Mouse (Mus musculus) midbrain, embryonic 15.5 days (tissue): Measurements from ENCODE around the gene Laptm4a. TPM values are rescaled to one million over a fixed set of nuclear protein-coding genes. Genes with fewer than 3 reads are reported as not detected.
"Not testable (repeated sequence)": the region's sequence is repeated elsewhere in the genome, so short reads cannot be mapped to it uniquely, and the experiment has no call there.

Experiments
- ATAC-seq: fragments of 200-750 bp; cut with Nextera tagmentation; replicated peaks from 2 replicates; pipeline ENCODE4 v1.8.0; 2017; ENCODE audit warnings: moderate TSS enrichment
- H3K27ac ChIP-seq: fragments of 300-500 bp; sonication (generic); 2 replicates; pipeline ENCODE4 v1.5.1; 2015; ENCODE audit warnings: mild to moderate bottlenecking, inconsistent platforms
- H3K27me3 ChIP-seq: fragments of 300-500 bp; sonication (generic); replicated peaks from 2 replicates; pipeline ENCODE4 v1.6.1; 2015; ENCODE audit warnings: inconsistent platforms
- H3K36me3 ChIP-seq: fragments of 300-500 bp; sonication (generic); replicated peaks from 2 replicates; pipeline ENCODE4 v1.6.1; 2015; ENCODE audit warnings: inconsistent platforms
- H3K4me1 ChIP-seq: fragments of 300-500 bp; sonication (generic); 2 replicates; pipeline ENCODE4 v1.6.1; 2015; ENCODE audit warnings: inconsistent platforms
- H3K4me2 ChIP-seq: fragments of 300-500 bp; sonication (generic); 2 replicates; pipeline ENCODE4 v1.6.1; 2015; ENCODE audit warnings: inconsistent platforms, mild to moderate bottlenecking, moderate library complexity
- H3K4me3 ChIP-seq: fragments of 300-500 bp; sonication (generic); 2 replicates; pipeline ENCODE4 v1.5.1; 2015; ENCODE audit warnings: mild to moderate bottlenecking, inconsistent platforms
- H3K9ac ChIP-seq: fragments of 300-500 bp; sonication (generic); 2 replicates; pipeline ENCODE4 v1.6.1; 2015; ENCODE audit warnings: mild to moderate bottlenecking, inconsistent platforms
- H3K9me3 ChIP-seq: fragments of 300-500 bp; sonication (generic); 2 replicates; pipeline ENCODE4 v1.6.1; 2016; ENCODE audit warnings: inconsistent platforms
- WGBS: fragments of 180-500 bp; shearing (Covaris S2); methylation state at CpG from one replicate; pipeline ENCODE4 v1.1.7; 2015; ENCODE audit warnings: mixed read lengths; 5-methylcytosine and 5-hydroxymethylcytosine counted together
- polyA plus RNA-seq: library from polyadenylated mRNA; unstranded; fragments of >200 nt; fragmentation: Nextera tagmentation; extraction: Ambion mirVana; gene quantifications from 2 replicates; pipeline ENCODE4 v1.2.1, GENCODE M21; 2015

The Laptm4a gene
- polyA plus RNA-seq, 1 experiment from 2014 or later = 171 TPM

GRCm38 (mm10) chr12:8919231-8919630 lies 2.2 kb upstream of the Laptm4a start:
- Histone ChIP-seq H3K4me1 (peaks cover 16% of the 10 kb centered on the region), H3K27me3 (no peaks in the 10 kb centered on the region), H3K4me3 (no peak overlapping the region), H3K36me3 (no peaks in the 10 kb centered on the region), H3K4me2 (no peak overlapping the region), H3K9me3 (no peaks in the 10 kb centered on the region), H3K27ac (no peak overlapping the region), H3K9ac (no peak overlapping the region)
- 92% methylated on average over 3 of the region's 3 CpGs for WGBS
- no peak for ATAC-seq

GRCm38 (mm10) chr12:8920996-8921393 lies 469 bp upstream of the Laptm4a start:
- Histone ChIP-seq H3K9me3 (no peaks in the 10 kb centered on the region), H3K9ac (peak overlapping the region; percentile 59), H3K4me1 (peaks cover 28% of the 10 kb centered on the region), H3K4me2 (peak overlapping the region; percentile 69), H3K4me3 (peak overlapping the region; percentile 63), H3K27me3 (no peaks in the 10 kb centered on the region), H3K36me3 (no peaks in the 10 kb centered on the region), H3K27ac (peak overlapping the region; percentile 90)
- no peak for ATAC-seq
- WGBS = 26% methylated on average over 1 of the region's 1 CpGs

GRCm38 (mm10) chr12:8922369-8923124 lies 1.1 kb downstream of the Laptm4a start:
- no peaks in the 10 kb centered on the region for H3K9me3 ChIP-seq
- peak overlapping the region; percentile 90 for H3K27ac ChIP-seq
- 0 out of 2 replicates have a peak, but pooled peaks cover 4% of the 10 kb centered on the region for H3K36me3 ChIP-seq
- peak overlapping the region; percentile 73 for H3K9ac ChIP-seq
- ATAC-seq = no peak
- WGBS = 6% methylated on average over 30 of the region's 30 CpGs
- H3K4me3 ChIP-seq = peak overlapping the region; percentile 63
- no peaks in the 10 kb centered on the region for H3K27me3 ChIP-seq
- H3K4me2 ChIP-seq = peak overlapping the region; percentile 69
- peaks cover 28% of the 10 kb centered on the region for H3K4me1 ChIP-seq

- Histone ChIP-seq H3K27ac (no peak overlapping the region), H3K4me1 (peaks cover 28% of the 10 kb centered on the region), H3K9ac (peak overlapping the region; percentile 73), H3K4me3 (peak overlapping the region; percentile 63), H3K27me3 (no peaks in the 10 kb centered on the region), H3K9me3 (no peaks in the 10 kb centered on the region), H3K36me3 (0 out of 2 replicates have a peak, but pooled peaks cover 4% of the 10 kb centered on the region), H3K4me2 (peak overlapping the region; percentile 69)
- ATAC-seq = no peak
- WGBS = 27% methylated on average over 5 of the region's 5 CpGs
Measured at GRCm38 (mm10) chr12:8923125-8923410, 1.6 kb downstream of the Laptm4a start.

- Histone ChIP-seq H3K9me3 (no peaks in the 10 kb centered on the region), H3K27me3 (no peaks in the 10 kb centered on the region), H3K9ac (peak overlapping the region; percentile 73; the same call in 1 of the 2 replicates), H3K36me3 (0 out of 2 replicates have a peak, but pooled peaks cover 4% of the 10 kb centered on the region), H3K4me3 (peak overlapping the region; percentile 63), H3K27ac (no peak overlapping the region), H3K4me1 (peaks cover 28% of the 10 kb centered on the region), H3K4me2 (peak overlapping the region; percentile 69)
- WGBS = 41% methylated on average over 2 of the region's 2 CpGs
- no peak for ATAC-seq
Measured at GRCm38 (mm10) chr12:8923603-8924002, 2.1 kb downstream of the Laptm4a start.

GRCm38 (mm10) chr12:8927652-8928051 lies 6.2 kb downstream of the Laptm4a start:
- Histone ChIP-seq H3K4me2 (no peak overlapping the region), H3K9ac (no peak overlapping the region), H3K27me3 (no peaks in the 10 kb centered on the region), H3K36me3 (0 out of 2 replicates have a peak, but pooled peaks cover 4% of the 10 kb centered on the region), H3K27ac (no peak overlapping the region), H3K9me3 (no peaks in the 10 kb centered on the region), H3K4me1 (peaks cover 29% of the 10 kb centered on the region), H3K4me3 (no peak overlapping the region)
- ATAC-seq = no peak
- 98% methylated on average over 3 of the region's 3 CpGs for WGBS

- Histone ChIP-seq H3K27me3 (no peaks in the 10 kb centered on the region), H3K36me3 (peaks cover 8% of the 10 kb centered on the region; the same call in 1 of the 2 replicates), H3K27ac (no peak overlapping the region), H3K4me3 (no peak overlapping the region), H3K4me2 (no peak overlapping the region), H3K9me3 (no peaks in the 10 kb centered on the region), H3K9ac (no peak overlapping the region), H3K4me1 (peaks cover 18% of the 10 kb centered on the region)
- 77% methylated on average over 4 of the region's 4 CpGs for WGBS
- no peak for ATAC-seq
Measured at GRCm38 (mm10) chr12:8928766-8929165, 7.3 kb downstream of the Laptm4a start.

- Histone ChIP-seq H3K4me2 (no peak overlapping the region), H3K4me3 (no peak overlapping the region), H3K27ac (no peak overlapping the region), H3K9me3 (no peaks in the 10 kb centered on the region), H3K9ac (no peak overlapping the region), H3K27me3 (no peaks in the 10 kb centered on the region), H3K4me1 (peaks cover 2% of the 10 kb centered on the region; the same call in 1 of the 2 replicates), H3K36me3 (peaks cover 24% of the 10 kb centered on the region; the same call in 1 of the 2 replicates)
- ATAC-seq = no peak
- 91% methylated on average over 4 of the region's 4 CpGs for WGBS
Measured at GRCm38 (mm10) chr12:8931083-8931482, 9.6 kb downstream of the Laptm4a start.

- H3K36me3 ChIP-seq = peaks cover 40% of the 10 kb centered on the region; the same call in 1 of the 2 replicates
- 89% methylated on average over 5 of the region's 5 CpGs for WGBS
- no peak for ATAC-seq
Measured at GRCm38 (mm10) chr12:8935349-8935748, 13.9 kb downstream of the Laptm4a start.

GRCm38 (mm10) chr12:8936210-8936609 lies 14.7 kb downstream of the Laptm4a start:
- not testable (repeated sequence) for H3K9ac ChIP-seq, H3K27me3 ChIP-seq, H3K27ac ChIP-seq, H3K4me1 ChIP-seq, H3K4me3 ChIP-seq, H3K9me3 ChIP-seq, H3K4me2 ChIP-seq, ATAC-seq
- 79% methylated on average over 4 of the region's 4 CpGs for WGBS
- H3K36me3 ChIP-seq = peaks cover 40% of the 10 kb centered on the region; the same call in 1 of the 2 replicates

More at GRCm38 (mm10) chr12:8935349-8935748, 13.9 kb downstream of the Laptm4a start:
- Histone ChIP-seq H3K4me3 (no peak overlapping the region), H3K9me3 (no peaks in the 10 kb centered on the region), H3K4me2 (no peak overlapping the region), H3K4me1 (peaks cover 2% of the 10 kb centered on the region; the same call in 1 of the 2 replicates), H3K9ac (no peak overlapping the region), H3K27ac (no peak overlapping the region), H3K27me3 (no peaks in the 10 kb centered on the region)

- Histone ChIP-seq H3K27me3 (no peaks in the 10 kb centered on the region), H3K27ac (no peak overlapping the region), H3K4me1 (no peaks in the 10 kb centered on the region), H3K9me3 (no peaks in the 10 kb centered on the region), H3K4me2 (no peak overlapping the region), H3K36me3 (peaks cover 33% of the 10 kb centered on the region; the same call in 1 of the 2 replicates), H3K9ac (no peak overlapping the region), H3K4me3 (no peak overlapping the region)
- no peak for ATAC-seq
- 92% methylated on average over 4 of the region's 4 CpGs for WGBS
Measured at GRCm38 (mm10) chr12:8939490-8939889, 18.0 kb downstream of the Laptm4a start.

- H3K27ac ChIP-seq = no peak overlapping the region
- H3K4me1 ChIP-seq = no peaks in the 10 kb centered on the region
- 72% methylated on average over 12 of the region's 12 CpGs for WGBS
- H3K4me3 ChIP-seq = no peak overlapping the region
- no peaks in the 10 kb centered on the region for H3K9me3 ChIP-seq
- H3K27me3 ChIP-seq = no peaks in the 10 kb centered on the region
- ATAC-seq = no peak
- H3K36me3 ChIP-seq = peaks cover 26% of the 10 kb centered on the region; the same call in 1 of the 2 replicates
- no peak overlapping the region for H3K9ac ChIP-seq
- H3K4me2 ChIP-seq = no peak overlapping the region
Measured at GRCm38 (mm10) chr12:8940011-8941005, 18.8 kb downstream of the Laptm4a start.
